Mouse (Mus musculus) intestine, embryonic 16.5 days (tissue): ENCODE measurements at regions not wholly inside any gene's neighbourhood (a gene's known extent, or its start where the extent isn't known, plus 50 kb on each side); places are given as distances from the start of the nearest gene placed in this dataset.
A peak's percentile ranks its signal among the peaks of the same experiment; 100 is the strongest.

Source experiments
- ATAC-seq: fragments of 200-750 bp; cut with Nextera tagmentation; 2 replicates; pipeline ENCODE4 v1.8.0; 2017; ENCODE audit warnings: moderate TSS enrichment, moderate library complexity
- H3K27ac ChIP-seq: fragments of 300-500 bp; sonication (generic); 2 replicates; pipeline ENCODE4 v1.5.1; 2014; ENCODE audit warnings: mild to moderate bottlenecking, low read length
- H3K27me3 ChIP-seq: fragments of 300-500 bp; sonication (generic); replicated peaks from 2 replicates; pipeline ENCODE4 v1.6.1; 2014; ENCODE audit warnings: low read length, control low read depth, mixed read lengths; ENCODE audit not compliant: control insufficient read depth, insufficient read depth
- H3K36me3 ChIP-seq: fragments of 300-500 bp; sonication (generic); 2 replicates; pipeline ENCODE4 v1.6.1; 2014; ENCODE audit warnings: low read length, control low read depth; ENCODE audit not compliant: control insufficient read depth, insufficient read depth
- H3K4me1 ChIP-seq: fragments of 300-500 bp; sonication (generic); 2 replicates; pipeline ENCODE4 v1.6.1; 2014; ENCODE audit warnings: low read length, control low read depth, mixed read lengths; ENCODE audit not compliant: control insufficient read depth, insufficient read depth
- H3K4me2 ChIP-seq: fragments of 300-500 bp; sonication (generic); 2 replicates; pipeline ENCODE4 v1.6.1; 2014; ENCODE audit warnings: low read depth, low read length, control low read depth
- H3K4me3 ChIP-seq: fragments of 300-500 bp; sonication (generic); 2 replicates; pipeline ENCODE4 v1.5.1; 2014; ENCODE audit warnings: mild to moderate bottlenecking, low read length
- H3K9ac ChIP-seq: fragments of 300-500 bp; sonication (generic); 2 replicates; pipeline ENCODE4 v1.6.1; 2014; ENCODE audit warnings: low read depth, low read length
- H3K9me3 ChIP-seq: fragments of 300-500 bp; sonication (generic); 2 replicates; pipeline ENCODE4 v1.6.1; 2016; ENCODE audit warnings: low read length, control low read depth; ENCODE audit not compliant: control insufficient read depth
- WGBS: fragments of 180-500 bp; shearing (Covaris S2); extraction: QIAGEN DNeasy Blood & Tissue Kit; methylation state at CpG from one replicate; pipeline ENCODE4 v1.1.7; 2014; 5-methylcytosine and 5-hydroxymethylcytosine counted together

GRCm38 (mm10) chr15:61189481-61189880 lies 266.7 kb upstream of the A1bg start:
- 69% methylated on average over 8 of the region's 8 CpGs for WGBS
- H3K27ac ChIP-seq: no peak overlapping the region
- no peak overlapping the region for H3K9ac ChIP-seq
- no peak overlapping the region for H3K4me3 ChIP-seq
- ATAC-seq: no peak
- H3K4me1 ChIP-seq: no peaks in the 10 kb centered on the region
- H3K9me3 ChIP-seq: no peaks in the 10 kb centered on the region
- no peaks in the 10 kb centered on the region for H3K27me3 ChIP-seq
- no peak overlapping the region for H3K4me2 ChIP-seq
- no peaks in the 10 kb centered on the region for H3K36me3 ChIP-seq

- 66% methylated on average over 2 of the region's 2 CpGs for WGBS
- Histone ChIP-seq H3K27me3 (no peaks in the 10 kb centered on the region), H3K27ac (no peak overlapping the region)
These were observed 261.8 kb upstream of the A1bg start for GRCm38 (mm10) chr15:61184597-61184963.

GRCm38 (mm10) chr15:61183751-61184596 lies 261.2 kb upstream of the A1bg start:
- no peak overlapping the region for H3K27ac ChIP-seq

More at GRCm38 (mm10) chr15:61184597-61184963, 261.8 kb upstream of the A1bg start:
- no peak for ATAC-seq
- Histone ChIP-seq H3K36me3 (no peaks in the 10 kb centered on the region), H3K9me3 (no peaks in the 10 kb centered on the region), H3K4me1 (no peaks in the 10 kb centered on the region), H3K4me3 (no peak overlapping the region), H3K4me2 (no peak overlapping the region), H3K9ac (no peak overlapping the region)

DNA sequence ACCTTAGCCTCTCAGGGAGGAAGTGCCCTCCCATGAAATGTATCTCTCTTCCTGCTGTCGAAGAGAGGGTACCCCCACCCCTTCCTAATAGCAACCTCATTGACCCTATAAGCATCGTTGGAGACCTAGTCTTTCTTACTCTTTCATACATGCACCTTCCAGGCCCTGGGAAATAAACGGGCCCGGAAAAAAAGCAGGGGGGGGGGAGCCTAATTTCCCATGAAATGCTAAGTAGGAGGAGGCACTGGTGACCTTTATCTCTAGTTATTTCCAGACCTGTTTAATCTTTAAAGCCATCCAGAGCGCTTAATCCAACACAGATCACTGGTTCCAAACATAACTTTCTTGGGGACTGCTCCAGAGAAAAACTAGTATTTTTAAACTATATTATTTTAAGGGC lies 260.5 kb upstream of the A1bg start:
- WGBS: 36% methylated on average over 5 of the region's 5 CpGs
- H3K4me2 ChIP-seq: no peak overlapping the region
- no peaks in the 10 kb centered on the region for H3K4me1 ChIP-seq
- no peaks in the 10 kb centered on the region for H3K27me3 ChIP-seq
- ATAC-seq: no peak
- no peak overlapping the region for H3K27ac ChIP-seq
- no peaks in the 10 kb centered on the region for H3K36me3 ChIP-seq
- no peak overlapping the region for H3K9ac ChIP-seq
- no peaks in the 10 kb centered on the region for H3K9me3 ChIP-seq
- no peak overlapping the region for H3K4me3 ChIP-seq

More at GRCm38 (mm10) chr15:61183751-61184596, 261.2 kb upstream of the A1bg start:
- ATAC-seq: no peak
- H3K27me3 ChIP-seq: no peaks in the 10 kb centered on the region
- no peak overlapping the region for H3K4me3 ChIP-seq
- H3K4me1 ChIP-seq: no peaks in the 10 kb centered on the region
- WGBS: 43% methylated on average over 11 of the region's 11 CpGs
- no peaks in the 10 kb centered on the region for H3K9me3 ChIP-seq
- H3K36me3 ChIP-seq: no peaks in the 10 kb centered on the region
- H3K9ac ChIP-seq: no peak overlapping the region
- no peak overlapping the region for H3K4me2 ChIP-seq

GRCm38 (mm10) chr15:61168842-61169416 lies 246.1 kb upstream of the A1bg start:
- peak; percentile 91 for ATAC-seq
- Histone ChIP-seq H3K36me3 (no peaks in the 10 kb centered on the region), H3K9ac (no peak overlapping the region), H3K4me2 (no peak overlapping the region), H3K27ac (peak overlapping the region; percentile 69), H3K9me3 (no peaks in the 10 kb centered on the region), H3K27me3 (no peaks in the 10 kb centered on the region), H3K4me3 (no peak overlapping the region), H3K4me1 (peaks cover 4% of the 10 kb centered on the region)
- WGBS: 66% methylated on average over 1 of the region's 1 CpGs

DNA sequence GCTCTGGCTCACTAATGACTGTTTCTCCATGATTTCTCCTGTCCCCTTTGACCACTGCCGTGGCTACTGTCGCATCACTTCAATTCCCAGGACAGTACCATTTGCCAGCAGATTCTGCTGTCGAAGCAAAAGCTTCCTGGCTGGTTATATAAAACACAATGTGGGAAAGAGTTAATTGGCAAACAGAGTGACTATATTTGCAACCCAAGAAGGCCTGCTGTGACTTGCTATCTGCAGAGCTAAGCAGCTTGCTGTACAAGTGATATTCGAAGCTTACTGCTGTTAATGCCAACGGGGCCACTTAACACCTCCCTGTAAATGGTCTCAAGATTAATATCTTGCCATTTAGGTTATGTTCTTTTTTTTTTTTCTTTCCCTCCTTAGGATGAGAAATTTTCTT lies 242.2 kb upstream of the A1bg start:
- Histone ChIP-seq H3K36me3 (no peaks in the 10 kb centered on the region), H3K4me2 (no peak overlapping the region), H3K27ac (peak overlapping the region; percentile 31; the same call in 1 of the 2 replicates), H3K9me3 (no peaks in the 10 kb centered on the region), H3K9ac (no peak overlapping the region), H3K27me3 (no peaks in the 10 kb centered on the region), H3K4me1 (peaks cover 13% of the 10 kb centered on the region), H3K4me3 (no peak overlapping the region)
- no peak for ATAC-seq
- 61% methylated on average over 5 of the region's 5 CpGs for WGBS

DNA sequence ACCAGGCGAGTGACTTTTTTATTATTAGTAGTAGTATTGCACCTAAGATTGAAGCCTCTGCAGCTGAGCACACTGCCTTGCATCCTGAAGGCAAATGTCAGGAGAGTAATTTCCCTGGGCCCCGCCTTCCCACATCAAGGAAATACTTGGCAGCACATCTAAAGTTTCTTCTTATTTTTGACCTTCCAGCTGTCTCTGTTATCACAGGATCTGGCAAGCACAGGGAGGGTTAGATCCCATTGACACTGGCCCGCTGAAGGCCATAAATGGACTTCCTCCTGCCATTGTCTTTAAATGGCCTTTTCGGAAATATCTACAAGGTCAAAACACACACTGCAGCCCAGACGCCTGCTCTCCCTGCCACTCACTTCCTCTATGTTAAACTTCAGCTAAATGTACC lies 238.6 kb upstream of the A1bg start:
- H3K4me3 ChIP-seq: no peak overlapping the region
- H3K4me2 ChIP-seq: no peak overlapping the region
- no peaks in the 10 kb centered on the region for H3K36me3 ChIP-seq
- peak; percentile 53 for ATAC-seq
- H3K9ac ChIP-seq: no peak overlapping the region
- H3K27ac ChIP-seq: peak overlapping the region; percentile 62; the same call in 1 of the 2 replicates
- 53% methylated on average over 5 of the region's 5 CpGs for WGBS
- peaks cover 13% of the 10 kb centered on the region for H3K4me1 ChIP-seq
- H3K9me3 ChIP-seq: no peaks in the 10 kb centered on the region
- H3K27me3 ChIP-seq: no peaks in the 10 kb centered on the region

GRCm38 (mm10) chr15:61160666-61161065 lies 237.9 kb upstream of the A1bg start:
- WGBS: 74% methylated on average over 1 of the region's 1 CpGs
- peaks cover 13% of the 10 kb centered on the region for H3K4me1 ChIP-seq
- no peaks in the 10 kb centered on the region for H3K36me3 ChIP-seq
- H3K4me2 ChIP-seq: no peak overlapping the region
- no peaks in the 10 kb centered on the region for H3K27me3 ChIP-seq
- no peaks in the 10 kb centered on the region for H3K9me3 ChIP-seq
- no peak overlapping the region for H3K4me3 ChIP-seq
- no peak overlapping the region for H3K27ac ChIP-seq
- H3K9ac ChIP-seq: no peak overlapping the region
- no peak for ATAC-seq

GRCm38 (mm10) chr15:61159552-61159951 lies 236.7 kb upstream of the A1bg start:
- no peaks in the 10 kb centered on the region for H3K27me3 ChIP-seq
- no peaks in the 10 kb centered on the region for H3K36me3 ChIP-seq
- no peak overlapping the region for H3K4me2 ChIP-seq
- no peak overlapping the region for H3K9ac ChIP-seq
- no peaks in the 10 kb centered on the region for H3K9me3 ChIP-seq
- ATAC-seq: no peak
- no peak overlapping the region for H3K27ac ChIP-seq
- 80% methylated on average over 5 of the region's 5 CpGs for WGBS
- H3K4me1 ChIP-seq: peaks cover 9% of the 10 kb centered on the region
- no peak overlapping the region for H3K4me3 ChIP-seq
